Mouse (Mus musculus) urinary bladder, postnatal 4 days (tissue): ENCODE measurements around the gene Kif14.
"Not testable (repeated sequence)": the region's sequence is repeated elsewhere in the genome, so short reads cannot be mapped to it uniquely, and the experiment has no call there.

Experiments used
- DNase-seq, 2 experiments: peaks; one replicate each; pipeline ENCODE4 v3.0.0; 2021 to 2022; ENCODE audit warnings: low spot score in 2 of 2

The Kif14 gene

GRCm38 (mm10) chr1:136491681-136492080 lies 25.5 kb downstream of the Kif14 start:
- no peak for DNase-seq

GRCm38 (mm10) chr1:136492232-136492631 lies 26.1 kb downstream of the Kif14 start:
- no peak for DNase-seq

GRCm38 (mm10) chr1:136499317-136499716 lies 33.2 kb downstream of the Kif14 start:
- no peak for DNase-seq

- DNase-seq = no peak
Measured at GRCm38 (mm10) chr1:136502936-136503335, 36.8 kb downstream of the Kif14 start.

GRCm38 (mm10) chr1:136506255-136506654 lies 40.1 kb downstream of the Kif14 start:
- not testable (repeated sequence) for DNase-seq

- peak in 1 of 2 experiments; percentile 52 for DNase-seq
Measured at GRCm38 (mm10) chr1:136512317-136512716, 46.2 kb downstream of the Kif14 start.

GRCm38 (mm10) chr1:136513181-136513580 lies 47.0 kb downstream of the Kif14 start:
- DNase-seq = peak in 1 of 2 experiments; percentile 57

- DNase-seq = peak in 1 of 2 experiments; percentile 3
Measured at GRCm38 (mm10) chr1:136518699-136519356, 52.7 kb downstream of the Kif14 start.

GRCm38 (mm10) chr1:136521363-136521937 lies 55.3 kb downstream of the Kif14 start:
- DNase-seq = no peak

- peak; percentile 48 to 80 for DNase-seq
Measured at GRCm38 (mm10) chr1:136524917-136525316, 58.8 kb downstream of the Kif14 start.

- DNase-seq = no peak
Measured at GRCm38 (mm10) chr1:136525818-136526217, 59.7 kb downstream of the Kif14 start.

GRCm38 (mm10) chr1:136527163-136527562 lies 61.0 kb downstream of the Kif14 start:
- DNase-seq = no peak

GRCm38 (mm10) chr1:136532556-136532955 lies 66.4 kb downstream of the Kif14 start:
- DNase-seq = no peak

GRCm38 (mm10) chr1:136536947-136537346 lies 70.8 kb downstream of the Kif14 start:
- no peak for DNase-seq

GRCm38 (mm10) chr1:136538247-136538646 lies 72.1 kb downstream of the Kif14 start:
- no peak for DNase-seq

- peak in 1 of 2 experiments; percentile 28 for DNase-seq
Measured at GRCm38 (mm10) chr1:136540407-136540895, 74.3 kb downstream of the Kif14 start.

- DNase-seq = no peak
Measured at GRCm38 (mm10) chr1:136541618-136542376, 75.7 kb downstream of the Kif14 start.

- DNase-seq = no peak
Measured at GRCm38 (mm10) chr1:136543920-136544319, 77.8 kb downstream of the Kif14 start.

- no peak for DNase-seq
Measured at GRCm38 (mm10) chr1:136547068-136547467, 80.9 kb downstream of the Kif14 start.

- DNase-seq = no peak
Measured at GRCm38 (mm10) chr1:136550285-136550684, 84.1 kb downstream of the Kif14 start.

- peak; percentile 63 to 84 for DNase-seq
Measured at GRCm38 (mm10) chr1:136550851-136551540, 84.9 kb downstream of the Kif14 start.

- DNase-seq = no peak
Measured at GRCm38 (mm10) chr1:136554686-136555085, 88.5 kb downstream of the Kif14 start.
